Mouse (Mus musculus): Measurements from ENCODE around the gene Gm20696.
A peak's percentile ranks its signal among the peaks of the same experiment; 100 is the strongest.

The Gm20696 gene

GRCm38 (mm10) chr6:99328146-99328545 is 338.5 kb downstream of the Gm20696 start:
- DNase-seq (ENCODE audit: low spot score) = no peak

GRCm38 (mm10) chr6:99327721-99328120 is 338.9 kb downstream of the Gm20696 start:
- DNase-seq (ENCODE audit: low spot score) = peak; percentile 38

GRCm38 (mm10) chr6:99325881-99326280 is 340.7 kb downstream of the Gm20696 start:
- no peak for DNase-seq (ENCODE audit: low spot score)

GRCm38 (mm10) chr6:99325461-99325860 is 341.1 kb downstream of the Gm20696 start:
- DNase-seq (ENCODE audit: low spot score) = no peak

- no peak for DNase-seq (ENCODE audit: low spot score)
Measured at GRCm38 (mm10) chr6:99322132-99322904, 344.3 kb downstream of the Gm20696 start.

GRCm38 (mm10) chr6:99320444-99320843 is 346.2 kb downstream of the Gm20696 start:
- no peak for DNase-seq (ENCODE audit: low spot score)

- no peak for DNase-seq (ENCODE audit: low spot score)
Measured at GRCm38 (mm10) chr6:99319415-99320405, 346.9 kb downstream of the Gm20696 start.

- no peak for DNase-seq (ENCODE audit: low spot score)
Measured at GRCm38 (mm10) chr6:99314746-99315145, 351.9 kb downstream of the Gm20696 start.

GRCm38 (mm10) chr6:99310529-99310928 is 356.1 kb downstream of the Gm20696 start:
- no peak for DNase-seq (ENCODE audit: low spot score)

GRCm38 (mm10) chr6:99310171-99310500 is 356.5 kb downstream of the Gm20696 start:
- no peak for DNase-seq (ENCODE audit: low spot score)

- no peak for DNase-seq (ENCODE audit: low spot score)
Measured at GRCm38 (mm10) chr6:99309466-99310170, 357.0 kb downstream of the Gm20696 start.

- DNase-seq (ENCODE audit: low spot score) = no peak
Measured at GRCm38 (mm10) chr6:99305751-99306150, 360.8 kb downstream of the Gm20696 start.

- no peak for DNase-seq (ENCODE audit: low spot score)
Measured at GRCm38 (mm10) chr6:99305236-99305635, 361.4 kb downstream of the Gm20696 start.

GRCm38 (mm10) chr6:99302662-99303435 is 363.7 kb downstream of the Gm20696 start:
- no peak for DNase-seq (ENCODE audit: low spot score)

- no peak for DNase-seq (ENCODE audit: low spot score)
Measured at GRCm38 (mm10) chr6:99301923-99302322, 364.7 kb downstream of the Gm20696 start.

GRCm38 (mm10) chr6:99300235-99300634 is 366.4 kb downstream of the Gm20696 start:
- no peak for DNase-seq (ENCODE audit: low spot score)

- DNase-seq (ENCODE audit: low spot score) = no peak
Measured at GRCm38 (mm10) chr6:99299196-99299595, 367.4 kb downstream of the Gm20696 start.

GRCm38 (mm10) chr6:99297535-99297934 is 369.1 kb downstream of the Gm20696 start:
- no peak for DNase-seq (ENCODE audit: low spot score)

- DNase-seq (ENCODE audit: low spot score) = no peak
Measured at GRCm38 (mm10) chr6:99295495-99295894, 371.1 kb downstream of the Gm20696 start.

GRCm38 (mm10) chr6:99289220-99289619 is 377.4 kb downstream of the Gm20696 start:
- no peak for DNase-seq (ENCODE audit: low spot score)

GRCm38 (mm10) chr6:99285026-99285425 is 381.6 kb downstream of the Gm20696 start:
- no peak for DNase-seq (ENCODE audit: low spot score)

GRCm38 (mm10) chr6:99284019-99284418 is 382.6 kb downstream of the Gm20696 start:
- DNase-seq (ENCODE audit: low spot score) = no peak

All from lung, postnatal 25 days (tissue).